Mouse (Mus musculus): ENCODE results near the gene Pip4k2a. TPM values are rescaled to one million over a fixed set of nuclear protein-coding genes. Genes with fewer than 3 reads are reported as not detected.

The Pip4k2a gene
- polyA plus RNA-seq, 1 experiment from 2014 or later, result 8.6 TPM

DNA sequence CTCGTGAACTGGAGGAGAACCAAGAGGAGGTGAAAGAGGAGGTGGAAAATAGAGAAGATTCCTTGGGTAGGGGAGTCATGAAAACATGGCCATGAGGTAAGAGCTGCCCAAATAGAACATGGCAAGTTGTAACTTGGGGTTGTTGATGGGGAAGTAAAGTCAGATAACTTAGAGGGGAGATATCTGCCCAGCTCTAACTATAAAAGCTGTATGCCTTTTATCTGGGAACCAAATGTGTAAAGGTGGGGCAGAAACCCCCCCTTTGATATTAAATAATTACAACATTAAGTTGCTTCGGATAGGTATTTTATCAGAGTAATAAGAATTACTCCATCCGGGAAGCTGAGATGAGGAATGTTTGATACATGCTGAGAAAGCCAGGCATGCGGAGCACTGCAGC is 18.9 kb downstream of the Pip4k2a start:
- Histone ChIP-seq H3K9me3 (replicated peaks) (no peaks in the 10 kb centered on the region; the same call in 1 of the 2 replicates), H3K9ac (no peak overlapping the region), H3K27me3 (replicated peaks) (no peaks in the 10 kb centered on the region), H3K4me3 (no peak overlapping the region), H3K4me2 (no peak overlapping the region), H3K36me3 (0 out of 2 replicates have a peak, but pooled peaks cover under 1% of the 10 kb centered on the region), H3K27ac (ENCODE audit: poor library complexity, severe bottlenecking) (no peak overlapping the region), H3K4me1 (replicated peaks) (peaks cover 15% of the 10 kb centered on the region)
- WGBS, result 76% methylated on average over 4 of the region's 4 CpGs
- no peak for ATAC-seq (ENCODE audit: insufficient number of reproducible peaks, low FRiP score)

DNA sequence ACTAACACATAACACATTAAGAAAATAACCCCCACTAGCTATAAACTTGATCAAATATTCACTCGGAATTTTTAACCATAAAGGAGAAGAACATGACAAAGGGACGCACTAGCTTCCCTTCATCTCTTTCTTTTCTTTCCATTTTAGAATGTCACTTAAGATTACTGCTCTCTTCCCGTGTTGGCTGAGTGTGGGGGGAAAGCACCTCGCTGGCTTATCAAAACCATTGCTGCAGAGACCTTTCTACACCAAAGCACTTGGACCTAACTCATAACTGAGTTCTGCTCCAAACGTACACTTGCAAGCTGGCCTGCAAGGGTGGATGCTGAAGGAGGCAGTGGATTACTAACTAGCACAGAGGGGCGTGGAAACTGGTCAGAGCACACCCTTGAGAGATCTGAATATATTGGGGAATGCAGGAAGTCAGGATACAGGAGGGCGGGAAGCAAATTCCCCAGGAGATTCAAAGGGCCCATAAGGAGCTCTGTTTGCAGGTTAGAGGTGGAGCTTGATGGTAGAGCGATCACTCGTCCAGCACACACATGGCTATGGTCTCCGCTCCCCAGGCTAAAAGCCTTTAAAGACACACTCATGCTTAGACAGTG is 20.6 kb downstream of the Pip4k2a start:
- no peak overlapping the region for H3K4me3 ChIP-seq
- peaks cover 6% of the 10 kb centered on the region; the same call in 1 of the 2 replicates for H3K9me3 ChIP-seq (replicated peaks)
- no peak overlapping the region for H3K27ac ChIP-seq (ENCODE audit: poor library complexity, severe bottlenecking)
- WGBS, result 64% methylated on average over 10 of the region's 10 CpGs
- H3K4me2 ChIP-seq, result no peak overlapping the region
- no peak for ATAC-seq (ENCODE audit: insufficient number of reproducible peaks, low FRiP score)
- H3K9ac ChIP-seq, result no peak overlapping the region
- 0 out of 2 replicates have a peak, but pooled peaks cover 7% of the 10 kb centered on the region for H3K36me3 ChIP-seq
- H3K27me3 ChIP-seq (replicated peaks), result no peaks in the 10 kb centered on the region
- peaks cover 15% of the 10 kb centered on the region for H3K4me1 ChIP-seq (replicated peaks)

DNA sequence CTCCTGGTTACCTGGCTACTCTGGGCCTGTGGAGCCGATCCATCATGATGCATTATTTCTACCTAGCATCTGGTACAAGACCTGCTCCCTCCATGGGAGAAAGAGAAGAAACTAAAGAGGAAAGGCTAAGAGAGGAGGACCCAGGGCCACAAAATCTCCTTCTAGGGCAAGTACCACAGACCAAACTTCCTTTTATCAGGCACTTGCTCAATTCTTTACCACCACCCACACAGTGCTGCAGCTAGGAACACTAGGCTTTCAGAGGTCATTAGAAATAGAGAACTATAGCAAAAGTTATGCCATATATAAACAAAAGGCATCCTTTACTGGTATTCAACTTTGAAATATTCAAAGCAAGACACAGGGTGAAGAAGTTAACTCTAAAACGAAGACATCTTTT is 21.8 kb downstream of the Pip4k2a start:
- H3K27ac ChIP-seq (ENCODE audit: poor library complexity, severe bottlenecking), result no peak overlapping the region
- no peak overlapping the region for H3K4me2 ChIP-seq
- 0 out of 2 replicates have a peak, but pooled peaks cover 7% of the 10 kb centered on the region for H3K36me3 ChIP-seq
- H3K4me3 ChIP-seq, result no peak overlapping the region
- H3K9ac ChIP-seq, result no peak overlapping the region
- peaks cover 6% of the 10 kb centered on the region; the same call in 1 of the 2 replicates for H3K9me3 ChIP-seq (replicated peaks)
- no peak for ATAC-seq (ENCODE audit: insufficient number of reproducible peaks, low FRiP score)
- peaks cover 15% of the 10 kb centered on the region for H3K4me1 ChIP-seq (replicated peaks)
- H3K27me3 ChIP-seq (replicated peaks), result no peaks in the 10 kb centered on the region
- WGBS, result 82% methylated on average over 2 of the region's 2 CpGs

GRCm38 (mm10) chr2:18974882-18975645 is 22.9 kb downstream of the Pip4k2a start:
- Histone ChIP-seq H3K27me3 (replicated peaks) (no peaks in the 10 kb centered on the region), H3K4me1 (replicated peaks) (peaks cover 12% of the 10 kb centered on the region), H3K27ac (ENCODE audit: poor library complexity, severe bottlenecking) (no peak overlapping the region), H3K36me3 (0 out of 2 replicates have a peak, but pooled peaks cover 7% of the 10 kb centered on the region), H3K4me2 (no peak overlapping the region), H3K4me3 (no peak overlapping the region), H3K9ac (no peak overlapping the region), H3K9me3 (replicated peaks) (peaks cover 6% of the 10 kb centered on the region; the same call in 1 of the 2 replicates)
- WGBS, result 48% methylated on average over 4 of the region's 4 CpGs
- ATAC-seq (ENCODE audit: insufficient number of reproducible peaks, low FRiP score), result no peak

- no peak overlapping the region for H3K4me2 ChIP-seq
- no peak overlapping the region for H3K4me3 ChIP-seq
- H3K27ac ChIP-seq (ENCODE audit: poor library complexity, severe bottlenecking), result no peak overlapping the region
- H3K36me3 ChIP-seq, result 0 out of 2 replicates have a peak, but pooled peaks cover 7% of the 10 kb centered on the region
- H3K27me3 ChIP-seq (replicated peaks), result no peaks in the 10 kb centered on the region
- H3K4me1 ChIP-seq (replicated peaks), result peaks cover 21% of the 10 kb centered on the region
- H3K9me3 ChIP-seq (replicated peaks), result peaks cover 6% of the 10 kb centered on the region; the same call in 1 of the 2 replicates
- ATAC-seq (ENCODE audit: insufficient number of reproducible peaks, low FRiP score), result no peak
- no peak overlapping the region for H3K9ac ChIP-seq
- WGBS, result 80% methylated on average over 3 of the region's 3 CpGs
Observed at GRCm38 (mm10) chr2:18971564-18971963, 26.4 kb downstream of the Pip4k2a start.

GRCm38 (mm10) chr2:18970461-18970860 is 27.5 kb downstream of the Pip4k2a start:
- Histone ChIP-seq H3K27me3 (replicated peaks) (no peaks in the 10 kb centered on the region), H3K4me1 (replicated peaks) (peaks cover 20% of the 10 kb centered on the region), H3K4me3 (no peak overlapping the region), H3K9me3 (replicated peaks) (peaks cover 8% of the 10 kb centered on the region; the same call in 1 of the 2 replicates), H3K27ac (ENCODE audit: poor library complexity, severe bottlenecking) (no peak overlapping the region), H3K4me2 (no peak overlapping the region), H3K36me3 (0 out of 2 replicates have a peak, but pooled peaks cover 7% of the 10 kb centered on the region), H3K9ac (no peak overlapping the region)
- WGBS, result 66% methylated on average over 2 of the region's 2 CpGs
- ATAC-seq (ENCODE audit: insufficient number of reproducible peaks, low FRiP score), result no peak

DNA sequence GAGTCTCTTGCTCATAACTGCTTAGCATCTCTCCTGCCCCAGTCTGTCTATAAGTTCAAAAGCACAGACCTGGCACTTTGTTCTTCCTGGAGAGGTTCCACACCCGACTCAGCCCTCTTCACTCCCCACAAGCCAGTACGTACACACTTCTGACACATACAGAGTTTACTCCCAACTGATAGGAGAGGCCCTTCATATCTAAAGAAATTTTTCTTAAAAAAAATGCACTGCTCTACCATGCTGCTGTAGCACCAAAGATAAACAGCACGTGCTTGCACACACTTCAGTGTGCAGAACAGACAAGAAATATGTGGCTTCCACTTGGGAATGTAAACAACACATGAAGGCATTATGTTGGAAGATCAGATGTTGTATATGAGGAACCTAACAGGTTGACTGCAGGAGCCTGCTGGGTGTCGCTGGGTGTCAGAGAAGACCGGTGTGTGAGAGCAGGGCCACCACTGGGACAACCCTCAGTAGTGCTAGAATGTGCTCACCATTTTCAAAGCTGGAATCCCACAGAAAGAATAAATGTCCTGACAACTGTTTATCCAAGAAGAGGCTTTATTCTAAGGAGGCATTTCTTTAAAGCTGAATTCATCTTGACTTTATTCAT is 28.8 kb downstream of the Pip4k2a start:
- Histone ChIP-seq H3K4me1 (replicated peaks) (peaks cover 14% of the 10 kb centered on the region), H3K27ac (ENCODE audit: poor library complexity, severe bottlenecking) (no peak overlapping the region), H3K4me3 (no peak overlapping the region), H3K36me3 (0 out of 2 replicates have a peak, but pooled peaks cover 7% of the 10 kb centered on the region), H3K27me3 (replicated peaks) (no peaks in the 10 kb centered on the region), H3K4me2 (no peak overlapping the region), H3K9ac (no peak overlapping the region), H3K9me3 (replicated peaks) (peaks cover 8% of the 10 kb centered on the region; the same call in 1 of the 2 replicates)
- WGBS, result 50% methylated on average over 5 of the region's 5 CpGs
- peak; percentile 24; the same call in 1 of the 2 replicates for ATAC-seq (ENCODE audit: insufficient number of reproducible peaks, low FRiP score)

- peaks cover 14% of the 10 kb centered on the region for H3K4me1 ChIP-seq (replicated peaks)
- 0 out of 2 replicates have a peak, but pooled peaks cover under 1% of the 10 kb centered on the region for H3K36me3 ChIP-seq
- 90% methylated on average over 5 of the region's 5 CpGs for WGBS
- H3K9ac ChIP-seq, result no peak overlapping the region
- 0 out of 2 replicates have a peak, but pooled peaks cover 3% of the 10 kb centered on the region for H3K9me3 ChIP-seq (replicated peaks)
- no peaks in the 10 kb centered on the region for H3K27me3 ChIP-seq (replicated peaks)
- no peak overlapping the region for H3K4me3 ChIP-seq
- H3K4me2 ChIP-seq, result no peak overlapping the region
- ATAC-seq (ENCODE audit: insufficient number of reproducible peaks, low FRiP score), result no peak
- H3K27ac ChIP-seq (ENCODE audit: poor library complexity, severe bottlenecking), result no peak overlapping the region
Observed at GRCm38 (mm10) chr2:18967451-18968063, 30.4 kb downstream of the Pip4k2a start.

- Histone ChIP-seq H3K9ac (no peak overlapping the region), H3K36me3 (no peaks in the 10 kb centered on the region), H3K27ac (ENCODE audit: poor library complexity, severe bottlenecking) (no peak overlapping the region), H3K27me3 (replicated peaks) (no peaks in the 10 kb centered on the region), H3K4me1 (replicated peaks) (peaks cover 14% of the 10 kb centered on the region), H3K4me3 (no peak overlapping the region), H3K9me3 (replicated peaks) (0 out of 2 replicates have a peak, but pooled peaks cover 3% of the 10 kb centered on the region), H3K4me2 (no peak overlapping the region)
- ATAC-seq (ENCODE audit: insufficient number of reproducible peaks, low FRiP score), result no peak
- 84% methylated on average over 5 of the region's 5 CpGs for WGBS
Observed at GRCm38 (mm10) chr2:18966566-18966965, 31.4 kb downstream of the Pip4k2a start.

- Histone ChIP-seq H3K27ac (ENCODE audit: poor library complexity, severe bottlenecking) (no peak overlapping the region), H3K9me3 (replicated peaks) (0 out of 2 replicates have a peak, but pooled peaks cover 3% of the 10 kb centered on the region), H3K4me3 (no peak overlapping the region), H3K27me3 (replicated peaks) (no peaks in the 10 kb centered on the region), H3K36me3 (no peaks in the 10 kb centered on the region), H3K4me2 (no peak overlapping the region), H3K9ac (no peak overlapping the region), H3K4me1 (replicated peaks) (peaks cover 18% of the 10 kb centered on the region)
- 84% methylated on average over 2 of the region's 2 CpGs for WGBS
- ATAC-seq (ENCODE audit: insufficient number of reproducible peaks, low FRiP score), result no peak
Observed at GRCm38 (mm10) chr2:18965950-18966349, 32.0 kb downstream of the Pip4k2a start.
